Mouse (Mus musculus) embryonic facial prominence, embryonic 10.5 days (tissue): ENCODE data around the gene Trhde. TPM values are rescaled to one million over a fixed set of nuclear protein-coding genes. Genes with fewer than 3 reads are reported as not detected.

Experiments used
- DNase-seq: peaks from one replicate; pipeline ENCODE4 v3.0.0-alpha.2; 2017; ENCODE audit warnings: low spot score
- H3K27ac ChIP-seq: fragments of 300-500 bp; sonication (generic); replicated peaks from 2 replicates; pipeline ENCODE4 v1.5.1; 2016; ENCODE audit warnings: mild to moderate bottlenecking
- H3K27me3 ChIP-seq: fragments of 300-500 bp; sonication (generic); replicated peaks from 2 replicates; pipeline ENCODE4 v1.6.1; 2016; ENCODE audit warnings: low read depth, mild to moderate bottlenecking; ENCODE audit not compliant: poor library complexity, severe bottlenecking
- H3K36me3 ChIP-seq: fragments of 300-500 bp; sonication (generic); replicated peaks from 2 replicates; pipeline ENCODE4 v1.6.1; 2016; ENCODE audit warnings: mild to moderate bottlenecking, moderate library complexity
- H3K4me1 ChIP-seq: fragments of 300-500 bp; sonication (generic); 2 replicates; pipeline ENCODE4 v1.6.1; 2016
- H3K4me3 ChIP-seq: fragments of 300-500 bp; sonication (generic); 2 replicates; pipeline ENCODE4 v1.5.1; 2016; ENCODE audit warnings: mild to moderate bottlenecking, moderate library complexity
- H3K9me3 ChIP-seq: fragments of 300-500 bp; sonication (generic); 2 replicates; pipeline ENCODE4 v1.6.1; 2016; ENCODE audit warnings: mild to moderate bottlenecking
- WGBS: fragments of 180-500 bp; shearing (Covaris S2); methylation state at CpG from one replicate; pipeline ENCODE4 v1.1.7; 2016; 5-methylcytosine and 5-hydroxymethylcytosine counted together
- polyA plus RNA-seq: library from polyadenylated mRNA; unstranded; fragments of >200 nt; fragmentation: Nextera tagmentation; extraction: Ambion mirVana; gene quantifications from 2 replicates; pipeline ENCODE4 v1.2.1, GENCODE M21; 2016

Trhde gene
- 1.0 and 1.5 TPM in 2 replicates for polyA plus RNA-seq

GRCm38 (mm10) chr10:114802161-114802651 lies at the start of gene Trhde:
Gene Trhde, minus strand, starts transcription at chr10:114802307.
- peak within 1 kb of the TSS; percentile 57; the same call in 1 of the 2 replicates for H3K27ac ChIP-seq
- H3K4me3 ChIP-seq = peak within 1 kb of the TSS; percentile 70
- DNase-seq = peak; percentile 46
- no peaks in the 10 kb centered on the region for H3K36me3 ChIP-seq
- WGBS = under 1% methylated on average over 30 of the region's 30 CpGs
- H3K4me1 ChIP-seq = peaks cover 33% of the 10 kb centered on the region
- H3K9me3 ChIP-seq = no peaks in the 10 kb centered on the region
- H3K27me3 ChIP-seq = peaks cover 66% of the 10 kb centered on the region

- WGBS = 89% methylated on average over 12 of the region's 12 CpGs
- Histone ChIP-seq H3K9me3 (no peaks in the 10 kb centered on the region), H3K36me3 (no peaks in the 10 kb centered on the region), H3K27ac (no peak overlapping the region), H3K4me1 (no peaks in the 10 kb centered on the region), H3K27me3 (no peaks in the 10 kb centered on the region), H3K4me3 (no peak overlapping the region)
- DNase-seq = no peak
Measured at GRCm38 (mm10) chr10:114841966-114842365, 39.9 kb upstream of the Trhde start.

- no peaks in the 10 kb centered on the region for H3K36me3 ChIP-seq
- no peaks in the 10 kb centered on the region for H3K4me1 ChIP-seq
- no peak for DNase-seq
- H3K27me3 ChIP-seq = no peaks in the 10 kb centered on the region
- H3K27ac ChIP-seq = no peak overlapping the region
- no peak overlapping the region for H3K4me3 ChIP-seq
- 70% methylated on average over 5 of the region's 5 CpGs for WGBS
- no peaks in the 10 kb centered on the region for H3K9me3 ChIP-seq
Measured at GRCm38 (mm10) chr10:114841440-114841839, 39.3 kb upstream of the Trhde start.

GRCm38 (mm10) chr10:114831313-114831712 lies 29.2 kb upstream of the Trhde start:
- DNase-seq = no peak
- Histone ChIP-seq H3K4me3 (no peak overlapping the region), H3K27ac (no peak overlapping the region), H3K4me1 (no peaks in the 10 kb centered on the region), H3K36me3 (no peaks in the 10 kb centered on the region), H3K9me3 (no peaks in the 10 kb centered on the region), H3K27me3 (no peaks in the 10 kb centered on the region)
- WGBS = 55% methylated on average over 7 of the region's 7 CpGs

GRCm38 (mm10) chr10:114808799-114809198 lies 6.7 kb upstream of the Trhde start:
- H3K4me1 ChIP-seq = no peaks in the 10 kb centered on the region
- no peak overlapping the region for H3K4me3 ChIP-seq
- H3K27ac ChIP-seq = no peak overlapping the region
- no peaks in the 10 kb centered on the region for H3K36me3 ChIP-seq
- WGBS = 62% methylated on average over 3 of the region's 3 CpGs
- H3K9me3 ChIP-seq = no peaks in the 10 kb centered on the region
- H3K27me3 ChIP-seq = peaks cover 15% of the 10 kb centered on the region
- DNase-seq = no peak

- WGBS = 38% methylated on average over 3 of the region's 3 CpGs
- Histone ChIP-seq H3K9me3 (no peaks in the 10 kb centered on the region), H3K4me1 (peaks cover 18% of the 10 kb centered on the region), H3K27ac (no peak overlapping the region), H3K27me3 (peaks cover 44% of the 10 kb centered on the region), H3K4me3 (no peak overlapping the region), H3K36me3 (no peaks in the 10 kb centered on the region)
- peak; percentile 41 for DNase-seq
Measured at GRCm38 (mm10) chr10:114805884-114806283, 3.8 kb upstream of the Trhde start.

GRCm38 (mm10) chr10:114801457-114802160 lies 498 bp downstream of the Trhde start:
- Histone ChIP-seq H3K9me3 (no peaks in the 10 kb centered on the region), H3K27ac (peak overlapping the region; percentile 57; the same call in 1 of the 2 replicates), H3K27me3 (peaks cover 66% of the 10 kb centered on the region), H3K4me3 (peak overlapping the region; percentile 70), H3K4me1 (peaks cover 33% of the 10 kb centered on the region), H3K36me3 (no peaks in the 10 kb centered on the region)
- under 1% methylated on average over 66 of the region's 66 CpGs for WGBS
- DNase-seq = peak; percentile 70

- WGBS = 7% methylated on average over 75 of the region's 75 CpGs
- peaks cover 66% of the 10 kb centered on the region for H3K27me3 ChIP-seq
- peak; percentile 34 for DNase-seq
- peak overlapping the region; percentile 70 for H3K4me3 ChIP-seq
- no peak overlapping the region; the same call in 1 of the 2 replicates for H3K27ac ChIP-seq
- H3K9me3 ChIP-seq = no peaks in the 10 kb centered on the region
- no peaks in the 10 kb centered on the region for H3K36me3 ChIP-seq
- peaks cover 33% of the 10 kb centered on the region for H3K4me1 ChIP-seq
Measured at GRCm38 (mm10) chr10:114800331-114801304, 1.5 kb downstream of the Trhde start.

- H3K9me3 ChIP-seq = no peaks in the 10 kb centered on the region
- no peak overlapping the region for H3K27ac ChIP-seq
- H3K4me3 ChIP-seq = no peak overlapping the region
- H3K27me3 ChIP-seq = peaks cover 57% of the 10 kb centered on the region
- DNase-seq = no peak
- peaks cover 34% of the 10 kb centered on the region for H3K4me1 ChIP-seq
- no peaks in the 10 kb centered on the region for H3K36me3 ChIP-seq
- WGBS = 83% methylated on average over 4 of the region's 4 CpGs
Measured at GRCm38 (mm10) chr10:114799481-114799880, 2.6 kb downstream of the Trhde start.

GRCm38 (mm10) chr10:114798788-114799187 lies 3.3 kb downstream of the Trhde start:
- Histone ChIP-seq H3K27ac (no peak overlapping the region), H3K27me3 (peaks cover 51% of the 10 kb centered on the region), H3K4me3 (no peak overlapping the region), H3K36me3 (no peaks in the 10 kb centered on the region), H3K4me1 (peaks cover 37% of the 10 kb centered on the region), H3K9me3 (no peaks in the 10 kb centered on the region)
- no peak for DNase-seq
- WGBS = 62% methylated on average over 1 of the region's 1 CpGs

- peaks cover 37% of the 10 kb centered on the region for H3K4me1 ChIP-seq
- H3K9me3 ChIP-seq = no peaks in the 10 kb centered on the region
- no peak overlapping the region for H3K4me3 ChIP-seq
- no peaks in the 10 kb centered on the region for H3K36me3 ChIP-seq
- 47% methylated on average over 5 of the region's 5 CpGs for WGBS
- H3K27me3 ChIP-seq = peaks cover 45% of the 10 kb centered on the region
- no peak overlapping the region for H3K27ac ChIP-seq
- DNase-seq = no peak
Measured at GRCm38 (mm10) chr10:114798218-114798617, 3.9 kb downstream of the Trhde start.

- WGBS = 89% methylated on average over 1 of the region's 1 CpGs
- H3K4me3 ChIP-seq = no peak overlapping the region
- peaks cover 37% of the 10 kb centered on the region for H3K4me1 ChIP-seq
- no peaks in the 10 kb centered on the region for H3K36me3 ChIP-seq
- H3K27ac ChIP-seq = no peak overlapping the region
- no peaks in the 10 kb centered on the region for H3K9me3 ChIP-seq
- peaks cover 39% of the 10 kb centered on the region for H3K27me3 ChIP-seq
- no peak for DNase-seq
Measured at GRCm38 (mm10) chr10:114797664-114798063, 4.4 kb downstream of the Trhde start.
